Mouse (Mus musculus): ENCODE results near the gene Olfr1202.

Olfr1202 gene

DNA sequence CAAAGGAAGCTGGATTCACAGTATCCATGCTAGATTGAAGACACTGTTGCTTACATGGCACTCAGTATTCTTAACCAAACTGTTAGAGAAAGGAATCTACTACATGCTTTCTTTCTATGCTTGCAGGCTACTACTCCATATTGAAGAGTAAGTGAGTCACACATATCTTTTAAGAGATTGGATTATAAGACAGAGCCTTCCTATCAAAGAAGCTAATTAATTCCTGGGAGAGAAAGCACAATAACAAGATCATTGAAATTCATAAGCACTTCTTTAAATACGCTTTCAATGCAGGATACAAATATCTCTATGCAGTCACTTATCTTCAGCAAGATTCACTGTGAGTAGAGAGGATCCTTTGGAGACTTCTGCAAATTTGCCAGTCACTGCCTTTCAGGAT is at the start of gene Olfr1202:
Gene Olfr1202, plus strand, starts transcription at position 301 of the 400 bp plus-strand sequence.
- no peak for DNase-seq

DNA sequence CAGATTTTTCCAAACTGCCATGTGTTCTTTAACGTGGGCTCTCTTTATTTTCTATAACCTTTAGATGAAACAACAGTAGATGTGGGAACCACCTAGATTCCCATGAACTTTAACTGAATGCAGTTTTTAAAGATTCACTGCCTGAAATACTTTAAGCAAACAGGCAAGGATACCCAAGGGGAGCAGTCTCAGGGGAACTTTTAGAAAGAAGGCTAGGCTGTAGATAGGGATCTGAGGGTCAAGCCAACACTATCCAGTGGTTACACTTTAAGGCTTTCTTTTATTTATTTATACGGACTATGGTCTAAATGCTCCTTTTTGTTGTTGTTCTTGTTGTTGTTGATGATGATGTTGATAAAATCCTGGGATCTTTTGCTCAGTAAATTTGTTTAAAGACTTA is 43.9 kb upstream of the Olfr1202 start, which contains the start of gene Olfr1200:
Gene Olfr1200, minus strand, starts transcription at position 101 of the 400 bp plus-strand sequence.
- DNase-seq = no peak

DNA sequence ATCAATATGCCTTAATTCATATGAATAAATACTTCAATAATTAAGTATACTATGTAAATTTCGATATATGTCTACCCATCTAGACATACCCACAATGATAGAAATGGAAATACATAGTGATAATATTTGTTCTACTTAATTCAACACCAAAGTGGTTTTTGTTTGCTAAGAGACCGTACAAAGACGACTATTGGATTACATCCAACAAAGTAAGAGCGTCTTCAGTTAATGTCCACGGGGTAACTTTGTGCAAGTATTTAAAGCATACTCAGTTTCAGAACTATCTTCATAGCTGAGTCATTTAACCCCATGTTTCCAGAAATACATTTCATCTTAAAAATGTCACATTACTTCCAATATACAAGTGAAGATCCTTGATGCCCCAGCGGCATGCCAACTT is 21.6 kb upstream of the Olfr1202 start, which contains the start of gene Olfr1201:
Gene Olfr1201, plus strand, starts transcription at position 301 of the 400 bp plus-strand sequence.
- DNase-seq = no peak

DNA sequence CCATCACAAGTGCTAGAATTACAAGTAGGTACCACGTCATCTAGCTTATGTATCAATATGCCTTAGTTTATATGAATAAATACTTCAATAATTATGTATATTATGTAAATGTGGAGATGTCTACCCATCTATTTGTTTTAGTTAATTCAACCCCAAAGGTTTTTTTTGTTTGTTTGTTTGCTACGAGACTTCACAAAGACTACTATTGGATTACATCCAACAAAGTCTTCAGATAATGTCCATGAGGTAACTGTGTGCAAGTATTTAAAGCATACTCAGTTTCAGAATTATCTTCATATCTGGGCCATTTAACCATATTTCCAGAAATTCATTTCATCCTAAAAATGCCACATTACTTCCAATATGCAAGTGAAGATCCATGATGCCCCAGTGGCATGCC is 15.1 kb downstream of the Olfr1202 start, which contains the start of gene Olfr1205:
Gene Olfr1205, plus strand, starts transcription at position 301 of the 400 bp plus-strand sequence.
- DNase-seq = no peak

DNA sequence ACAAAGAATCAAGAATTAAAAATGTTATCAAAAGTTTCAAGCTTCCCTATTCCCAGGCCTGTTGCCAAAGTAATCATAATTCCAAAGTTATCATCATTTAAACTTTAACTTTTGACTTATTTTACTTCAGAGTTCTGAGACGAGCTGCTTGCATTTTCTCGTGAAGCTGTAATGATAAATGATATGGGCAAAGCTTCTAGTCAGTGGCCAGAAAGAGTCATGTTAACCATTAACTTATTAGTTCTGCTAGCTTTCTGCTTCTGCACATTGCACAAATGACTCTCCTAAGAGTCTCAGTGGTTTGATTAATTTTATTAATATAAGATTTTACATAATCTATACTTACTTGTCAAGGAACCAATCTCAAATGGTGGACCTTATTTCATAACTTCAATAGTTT is 24.2 kb downstream of the Olfr1202 start:
- DNase-seq = no peak

DNA sequence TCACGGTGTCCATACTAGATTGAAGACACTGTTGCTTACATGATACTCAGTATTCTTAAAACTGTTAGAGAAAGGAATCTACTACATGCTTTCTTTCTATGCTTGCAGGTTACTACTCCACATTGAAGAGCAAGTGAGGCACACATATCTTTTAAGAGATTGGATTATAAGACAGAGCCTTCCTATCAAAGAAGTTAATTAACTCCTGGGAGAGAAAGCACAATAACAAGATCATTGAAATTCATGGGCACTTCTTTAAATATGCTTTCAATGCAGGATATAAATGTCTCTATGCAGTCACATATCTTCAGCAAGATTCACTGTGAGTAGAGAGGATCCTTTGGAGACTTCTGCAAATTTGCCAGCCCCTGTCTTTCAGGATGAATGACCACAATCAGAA is 34.7 kb downstream of the Olfr1202 start, which contains the start of gene Olfr1204:
Gene Olfr1204, plus strand, starts transcription at position 301 of the 400 bp plus-strand sequence.
- no peak for DNase-seq

DNA sequence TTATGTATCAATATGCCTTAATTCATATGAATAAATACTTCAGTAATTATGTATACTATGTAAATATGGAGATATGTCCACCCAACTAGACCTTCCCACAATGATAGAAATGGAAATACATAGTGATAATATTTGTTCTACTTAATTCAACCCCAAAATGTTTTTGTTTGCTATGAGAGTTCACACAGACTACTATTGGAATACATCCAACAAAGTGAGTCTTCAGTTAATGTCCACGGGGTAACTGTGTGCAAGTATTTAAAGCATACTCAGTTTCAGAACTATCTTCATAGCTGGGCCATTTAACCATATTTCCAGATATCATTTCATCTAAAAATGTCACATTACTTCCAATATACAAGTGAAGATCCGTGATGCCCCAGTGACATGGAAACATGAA is 48.6 kb downstream of the Olfr1202 start, which contains the start of gene Olfr1206:
Gene Olfr1206, plus strand, starts transcription at position 301 of the 400 bp plus-strand sequence.
- no peak for DNase-seq
